Mouse (Mus musculus): Measurements from ENCODE around the gene Gm27027. TPM values are rescaled to one million over a fixed set of nuclear protein-coding genes. Genes with fewer than 3 reads are reported as not detected.

Gm27027 gene
- total and polyA plus RNA-seq, 2 experiments from 2014 or later: not detected

DNA sequence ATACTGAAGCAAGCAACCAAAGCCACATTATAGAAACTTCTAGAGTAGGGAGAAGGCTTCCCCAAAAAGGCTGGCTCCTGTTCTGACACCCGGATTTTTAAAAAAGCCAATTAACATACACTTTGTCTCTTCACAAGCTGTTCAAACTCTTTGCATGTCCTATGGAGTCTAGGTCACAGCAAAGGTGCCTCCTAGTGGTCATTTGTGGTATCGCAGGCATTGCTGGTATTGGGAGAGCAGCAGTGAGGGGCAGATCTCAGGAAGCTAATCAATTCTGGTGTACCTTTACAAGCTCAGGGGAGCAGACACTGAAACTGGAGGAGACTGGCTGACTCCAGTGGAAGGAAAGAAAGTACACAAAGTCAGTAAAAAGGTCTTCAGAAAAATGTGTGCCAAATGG lies 6.2 kb upstream of the Gm27027 start:
- WGBS: 4% methylated on average over 2 of the region's 2 CpGs
- no peak overlapping the region for H3K27ac ChIP-seq (ENCODE audit: low read depth)
- H3K4me1 ChIP-seq (ENCODE audit: control insufficient read depth, insufficient read depth): no peaks in the 10 kb centered on the region
- DNase-seq (ENCODE audit: low spot score): peak; percentile 60
- no peaks in the 10 kb centered on the region for H3K27me3 ChIP-seq (ENCODE audit: control insufficient read depth, insufficient read depth, low read length)
- peak; percentile 64; the same call in 1 of the 2 replicates for ATAC-seq (ENCODE audit: insufficient read depth, low read depth)
- H3K9ac ChIP-seq (replicated peaks; ENCODE audit: low read depth, low read length): no peak overlapping the region
- no peaks in the 10 kb centered on the region for H3K9me3 ChIP-seq (replicated peaks; ENCODE audit: control insufficient read depth, low read length)
- H3K4me2 ChIP-seq (ENCODE audit: low read depth, low read length): no peak overlapping the region
- peaks cover 92% of the 10 kb centered on the region for H3K36me3 ChIP-seq (replicated peaks; ENCODE audit: control insufficient read depth, insufficient read depth, low read length)
- peak; percentile 99 for TF ChIP-seq CTCF (IDR thresholded peaks at IDR 0.05; ENCODE audit: low read depth)
- TF ChIP-seq EP300 (IDR thresholded peaks at IDR 0.05; ENCODE audit: low read depth): no peak
- H3K4me3 ChIP-seq (ENCODE audit: low read depth, low read length): no peak overlapping the region

DNA sequence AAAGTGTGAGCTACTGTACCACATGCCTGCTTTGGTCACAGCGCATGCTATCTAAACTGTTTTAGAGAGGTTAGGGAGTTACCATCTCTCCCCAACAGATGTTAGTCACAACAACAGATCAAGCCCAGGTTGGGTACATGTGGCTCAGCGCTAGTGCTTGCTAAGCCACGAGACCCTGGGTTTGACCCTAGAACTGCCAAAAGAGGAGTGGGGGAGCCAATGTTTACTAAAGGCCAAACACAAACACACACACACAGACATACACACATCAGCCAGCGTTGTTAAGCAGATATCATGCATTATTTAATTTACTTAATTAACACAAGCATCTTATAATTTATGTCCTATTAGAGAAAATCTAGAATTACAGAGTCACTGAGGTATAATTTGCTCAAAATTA lies 5.8 kb upstream of the Gm27027 start:
- DNase-seq (ENCODE audit: low spot score): no peak
- no peak overlapping the region for H3K9ac ChIP-seq (replicated peaks; ENCODE audit: low read depth, low read length)
- 73% methylated on average over 4 of the region's 4 CpGs for WGBS
- TF ChIP-seq EP300 (IDR thresholded peaks at IDR 0.05; ENCODE audit: low read depth) (no peak), CTCF (IDR thresholded peaks at IDR 0.05; ENCODE audit: low read depth) (no peak)
- ATAC-seq (ENCODE audit: insufficient read depth, low read depth): no peak
- H3K27ac ChIP-seq (ENCODE audit: low read depth): no peak overlapping the region
- no peaks in the 10 kb centered on the region for H3K9me3 ChIP-seq (replicated peaks; ENCODE audit: control insufficient read depth, low read length)
- H3K4me1 ChIP-seq (ENCODE audit: control insufficient read depth, insufficient read depth): no peaks in the 10 kb centered on the region
- H3K27me3 ChIP-seq (ENCODE audit: control insufficient read depth, insufficient read depth, low read length): no peaks in the 10 kb centered on the region
- H3K36me3 ChIP-seq (replicated peaks; ENCODE audit: control insufficient read depth, insufficient read depth, low read length): peaks cover 92% of the 10 kb centered on the region
- H3K4me3 ChIP-seq (ENCODE audit: low read depth, low read length): no peak overlapping the region
- H3K4me2 ChIP-seq (ENCODE audit: low read depth, low read length): no peak overlapping the region

DNA sequence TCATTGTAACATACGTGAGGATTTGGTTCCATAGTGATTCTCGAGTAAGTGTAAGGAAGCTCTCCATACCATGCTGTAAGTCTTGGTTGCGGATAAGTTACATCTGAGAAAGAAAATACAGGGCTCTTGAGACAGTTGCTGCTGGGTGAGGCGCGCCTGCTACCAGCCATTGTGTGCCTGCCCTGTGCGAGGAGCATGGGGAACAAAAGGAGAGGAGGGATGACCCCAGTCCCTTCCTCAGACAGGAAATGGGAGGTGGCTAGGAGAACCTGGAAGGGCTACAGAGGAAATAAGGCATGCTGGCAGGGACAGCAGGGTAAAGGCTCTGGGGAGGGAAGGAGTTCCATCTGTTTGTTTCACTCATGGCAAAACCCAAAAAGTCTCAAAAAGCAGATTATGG lies 5.3 kb upstream of the Gm27027 start:
- Histone ChIP-seq H3K9me3 (replicated peaks; ENCODE audit: control insufficient read depth, low read length) (no peaks in the 10 kb centered on the region), H3K9ac (replicated peaks; ENCODE audit: low read depth, low read length) (no peak overlapping the region), H3K36me3 (replicated peaks; ENCODE audit: control insufficient read depth, insufficient read depth, low read length) (peaks cover 88% of the 10 kb centered on the region), H3K27me3 (ENCODE audit: control insufficient read depth, insufficient read depth, low read length) (no peaks in the 10 kb centered on the region), H3K4me3 (ENCODE audit: low read depth, low read length) (no peak overlapping the region), H3K27ac (ENCODE audit: low read depth) (peak overlapping the region; percentile 12; the same call in 1 of the 2 replicates), H3K4me1 (ENCODE audit: control insufficient read depth, insufficient read depth) (no peaks in the 10 kb centered on the region), H3K4me2 (ENCODE audit: low read depth, low read length) (no peak overlapping the region)
- DNase-seq (ENCODE audit: low spot score) (peak; percentile 24), ATAC-seq (ENCODE audit: insufficient read depth, low read depth) (peak; percentile 64; the same call in 1 of the 2 replicates)
- 71% methylated on average over 6 of the region's 6 CpGs for WGBS
- TF ChIP-seq EP300 (IDR thresholded peaks at IDR 0.05; ENCODE audit: low read depth) (no peak), CTCF (IDR thresholded peaks at IDR 0.05; ENCODE audit: low read depth) (no peak)

DNA sequence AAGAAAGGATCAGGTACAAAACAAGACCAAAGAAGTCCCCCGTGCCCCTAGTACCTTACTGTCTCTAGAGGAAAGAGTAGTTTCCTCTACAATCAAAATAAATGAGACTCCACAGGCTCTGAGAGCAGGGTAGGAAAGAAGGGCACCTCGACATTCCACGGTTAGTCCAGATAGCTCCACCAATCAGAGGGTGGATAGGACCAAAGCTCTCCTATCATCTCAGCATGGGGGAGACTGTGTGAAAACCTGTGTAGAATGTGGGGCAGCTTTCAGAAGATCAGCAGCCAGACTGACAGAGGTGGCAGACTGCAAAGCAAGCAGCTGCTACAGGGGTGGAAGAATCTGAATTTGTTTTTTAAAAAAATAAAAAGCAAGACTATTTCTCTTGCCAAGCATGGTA lies 3.3 kb downstream of the Gm27027 start:
- 0 out of 2 replicates have a peak overlapping the region, but pooled peaks have one; percentile 1 for H3K27ac ChIP-seq (ENCODE audit: low read depth)
- H3K4me3 ChIP-seq (ENCODE audit: low read depth, low read length): no peak overlapping the region
- DNase-seq (ENCODE audit: low spot score) (no peak), ATAC-seq (ENCODE audit: insufficient read depth, low read depth) (no peak)
- TF ChIP-seq CTCF (IDR thresholded peaks at IDR 0.05; ENCODE audit: low read depth): no peak
- no peak for TF ChIP-seq EP300 (IDR thresholded peaks at IDR 0.05; ENCODE audit: low read depth)
- H3K36me3 ChIP-seq (replicated peaks; ENCODE audit: control insufficient read depth, insufficient read depth, low read length): peaks cover 66% of the 10 kb centered on the region
- no peak overlapping the region for H3K4me2 ChIP-seq (ENCODE audit: low read depth, low read length)
- WGBS: 38% methylated on average over 3 of the region's 3 CpGs
- no peak overlapping the region for H3K9ac ChIP-seq (replicated peaks; ENCODE audit: low read depth, low read length)
- H3K27me3 ChIP-seq (ENCODE audit: control insufficient read depth, insufficient read depth, low read length): no peaks in the 10 kb centered on the region
- peaks cover 5% of the 10 kb centered on the region; the same call in 1 of the 2 replicates for H3K4me1 ChIP-seq (ENCODE audit: control insufficient read depth, insufficient read depth)
- H3K9me3 ChIP-seq (replicated peaks; ENCODE audit: control insufficient read depth, low read length): no peaks in the 10 kb centered on the region

DNA sequence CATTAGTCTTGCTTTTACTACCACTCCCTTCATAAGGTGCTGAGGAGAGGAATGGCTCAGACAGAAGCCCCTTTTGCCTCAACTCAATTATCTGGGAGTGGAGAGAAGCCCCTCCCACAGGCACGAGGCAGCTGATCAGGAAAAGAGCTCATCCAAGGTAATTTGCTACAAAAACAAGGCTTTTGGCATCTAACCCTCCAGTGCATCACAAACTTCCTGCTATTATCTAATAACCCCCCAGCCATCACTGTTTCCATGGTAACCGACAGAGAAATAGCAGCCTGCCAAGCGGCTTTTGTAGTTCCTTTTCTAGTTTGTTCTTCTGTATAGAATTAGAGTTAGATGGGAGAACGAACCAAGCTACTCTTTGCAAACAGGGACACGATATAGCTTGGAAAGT lies 3.9 kb downstream of the Gm27027 start:
- Histone ChIP-seq H3K36me3 (replicated peaks; ENCODE audit: control insufficient read depth, insufficient read depth, low read length) (peaks cover 66% of the 10 kb centered on the region), H3K9me3 (replicated peaks; ENCODE audit: control insufficient read depth, low read length) (no peaks in the 10 kb centered on the region)
- 0 out of 2 replicates have a peak, but pooled peaks have one; percentile 20 for ATAC-seq (ENCODE audit: insufficient read depth, low read depth)

DNA sequence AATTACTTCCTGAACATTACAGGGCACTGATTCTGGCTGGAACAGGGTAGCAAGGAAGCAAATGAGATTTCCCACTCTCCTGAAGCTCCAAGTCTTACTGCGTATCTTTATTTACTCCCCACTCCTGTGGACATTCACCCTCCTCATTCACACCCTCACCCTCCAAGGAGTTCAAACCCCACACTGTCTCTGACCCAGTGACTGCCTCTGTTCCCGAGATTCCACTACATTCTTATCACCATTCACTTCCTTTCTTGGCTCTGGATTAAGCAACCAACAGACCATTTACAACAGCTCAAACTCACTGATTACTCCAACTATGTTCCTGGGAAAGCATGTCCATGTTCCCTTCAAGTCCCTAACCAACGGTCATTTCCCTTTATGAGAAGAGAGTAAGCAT lies 4.8 kb downstream of the Gm27027 start:
- WGBS: 35% methylated on average over 3 of the region's 3 CpGs
- Histone ChIP-seq H3K27ac (ENCODE audit: low read depth) (peak overlapping the region; percentile 13), H3K9ac (replicated peaks; ENCODE audit: low read depth, low read length) (no peak overlapping the region), H3K4me2 (ENCODE audit: low read depth, low read length) (no peak overlapping the region), H3K27me3 (ENCODE audit: control insufficient read depth, insufficient read depth, low read length) (no peaks in the 10 kb centered on the region), H3K4me3 (ENCODE audit: low read depth, low read length) (no peak overlapping the region), H3K36me3 (replicated peaks; ENCODE audit: control insufficient read depth, insufficient read depth, low read length) (peaks cover 68% of the 10 kb centered on the region), H3K4me1 (ENCODE audit: control insufficient read depth, insufficient read depth) (peaks cover 5% of the 10 kb centered on the region; the same call in 1 of the 2 replicates), H3K9me3 (replicated peaks; ENCODE audit: control insufficient read depth, low read length) (no peaks in the 10 kb centered on the region)
- TF ChIP-seq EP300 (IDR thresholded peaks at IDR 0.05; ENCODE audit: low read depth) (no peak), CTCF (IDR thresholded peaks at IDR 0.05; ENCODE audit: low read depth) (no peak)
- ATAC-seq (ENCODE audit: insufficient read depth, low read depth) (no peak), DNase-seq (ENCODE audit: low spot score) (no peak)

More for the DNA sequence above, 3.9 kb downstream of the Gm27027 start:
- no peak for TF ChIP-seq CTCF (IDR thresholded peaks at IDR 0.05; ENCODE audit: low read depth)
- no peak for TF ChIP-seq EP300 (IDR thresholded peaks at IDR 0.05; ENCODE audit: low read depth)
- Histone ChIP-seq H3K4me2 (ENCODE audit: low read depth, low read length) (no peak overlapping the region), H3K27me3 (ENCODE audit: control insufficient read depth, insufficient read depth, low read length) (no peaks in the 10 kb centered on the region), H3K27ac (ENCODE audit: low read depth) (peak overlapping the region; percentile 13; the same call in 1 of the 2 replicates), H3K9ac (replicated peaks; ENCODE audit: low read depth, low read length) (no peak overlapping the region), H3K4me1 (ENCODE audit: control insufficient read depth, insufficient read depth) (peaks cover 5% of the 10 kb centered on the region; the same call in 1 of the 2 replicates), H3K4me3 (ENCODE audit: low read depth, low read length) (no peak overlapping the region)
- WGBS: 48% methylated on average over 5 of the region's 5 CpGs
- DNase-seq (ENCODE audit: low spot score): peak; percentile 64

Measured in heart, postnatal 0 days (tissue).